Comparison of ENCODE assay signal across 13 mouse cellular contexts in genomic region chr1:10902721-10903120, GRCm38 (mm10).
"Had no signal": no experiment of that assay in that cellular context is flagged by ENCODE, and none has a peak within 500 bp of the region (broad histone marks: within the 10 kb centered on the region; RNA-seq: fewer than 3 reads in every experiment).

No protein-coding gene starts in this region.

- DNase-seq: gastrocnemius, adult 2 months; gastrocnemius, postnatal 10 days; gastrocnemius, postnatal 25 days; heart, adult 18-20 months; heart, postnatal 10 days; heart, postnatal 4 days; kidney, adult 2 months; kidney, adult 9 months; kidney, postnatal 14 days; kidney, postnatal 36 days; layer of hippocampus, postnatal 36 days; liver; liver, embryonic 13.5 days had no signal
